Mouse (Mus musculus) urinary bladder, postnatal 14 days (tissue): ENCODE results near the gene Krt79.

Experiments used
- DNase-seq: peaks from one replicate; pipeline ENCODE4 v3.0.0; 2021; ENCODE audit warnings: low spot score

Gene Krt79

GRCm38 (mm10) chr15:101940274-101940829 lies at the start of gene Krt79:
Krt79 (minus strand) TSS chr15:101940324.
- no peak for DNase-seq

DNA sequence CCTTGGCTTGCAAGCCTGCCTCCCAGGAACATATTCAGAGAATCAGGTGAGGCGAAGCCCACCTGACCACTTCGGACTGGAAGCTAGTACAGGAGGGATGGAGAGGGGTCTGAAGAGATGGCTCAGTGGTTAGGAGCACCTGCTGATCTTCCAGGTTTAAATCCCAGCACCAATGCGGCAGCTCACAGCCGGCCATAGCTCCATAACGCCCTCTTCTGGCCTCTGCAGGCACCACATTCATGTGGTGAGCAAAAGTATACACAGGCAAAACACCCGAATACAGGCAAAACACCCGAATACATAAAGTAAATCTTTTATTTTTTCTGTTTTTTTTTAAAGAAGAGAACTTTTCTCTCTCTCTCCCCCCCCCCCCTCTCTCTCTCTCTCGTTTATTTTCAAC lies 48.6 kb upstream of the Krt79 start:
- no peak for DNase-seq

GRCm38 (mm10) chr15:101988119-101988518 lies 48.0 kb upstream of the Krt79 start:
- peak; percentile 87 for DNase-seq

DNA sequence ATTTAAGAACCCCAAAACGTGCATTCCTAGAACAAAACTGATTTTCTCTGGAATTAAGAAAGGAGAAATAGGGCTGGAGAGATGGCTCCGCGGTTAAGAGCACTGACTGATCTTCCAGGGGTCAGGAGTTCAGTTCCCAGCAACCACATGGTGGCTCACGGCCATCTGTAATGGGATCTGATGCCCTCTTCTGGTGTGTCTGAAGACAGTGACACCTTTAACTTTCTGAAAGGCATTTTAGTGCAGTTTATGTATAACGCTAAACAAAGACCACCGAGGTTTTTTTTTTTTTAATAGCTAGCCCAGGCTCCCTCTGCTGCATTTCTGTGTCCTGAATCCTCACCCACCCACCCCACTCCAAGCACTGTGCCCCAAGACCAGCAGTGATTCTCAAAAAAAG lies 44.6 kb upstream of the Krt79 start:
- no peak for DNase-seq

- peak; percentile 94 for DNase-seq
Observed at GRCm38 (mm10) chr15:101983949-101984601, 44.0 kb upstream of the Krt79 start.

DNA sequence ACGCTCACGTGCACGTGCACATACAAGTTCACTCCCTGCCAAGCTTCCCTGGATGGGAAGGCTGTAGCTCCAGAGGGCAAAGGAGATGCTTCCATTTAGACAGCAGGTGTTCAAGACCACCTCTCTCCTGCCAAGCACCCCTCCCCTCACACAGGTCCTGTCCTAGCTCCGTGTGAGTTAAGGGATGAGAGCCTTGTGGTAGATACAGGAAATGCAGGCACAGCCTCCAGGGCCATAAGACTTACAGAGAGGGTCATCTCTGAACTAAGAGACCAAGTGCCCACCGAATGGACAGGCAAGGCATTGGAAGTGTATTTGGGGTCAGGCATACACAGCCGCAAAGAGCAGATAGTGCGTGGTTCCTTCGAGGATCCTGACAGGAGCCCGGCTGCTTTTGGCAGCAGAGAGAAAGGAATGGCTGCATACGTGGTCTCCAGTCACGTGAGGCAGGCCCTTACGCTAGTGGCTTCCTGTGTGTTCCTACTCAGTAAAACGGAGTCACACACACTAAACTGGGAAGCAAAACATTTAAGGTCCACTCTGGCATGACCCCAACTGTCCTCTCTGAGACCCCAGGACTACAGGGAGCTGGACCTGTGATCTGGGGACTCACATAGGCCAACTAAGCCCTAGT lies 43.3 kb upstream of the Krt79 start:
- DNase-seq = no peak

DNA sequence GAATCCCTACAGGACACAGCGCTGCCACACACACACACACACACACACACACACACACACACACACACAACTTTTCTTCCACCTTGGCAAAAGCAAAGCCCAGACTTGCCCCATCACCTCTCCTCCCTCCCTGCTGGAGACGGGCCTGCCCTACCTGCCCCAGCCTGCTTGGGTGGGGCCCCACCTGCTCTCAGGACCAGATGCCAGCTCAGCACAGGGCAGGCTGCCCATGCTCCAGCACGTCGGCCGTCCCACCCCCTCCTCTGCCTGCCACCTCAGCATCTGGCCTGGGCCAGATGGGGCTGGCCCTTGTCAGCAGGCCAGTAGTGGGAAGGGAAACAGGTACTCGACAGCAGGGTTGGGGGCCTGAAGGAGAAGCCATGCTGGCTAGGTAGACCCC lies 40.7 kb upstream of the Krt79 start:
- peak; percentile 91 for DNase-seq

DNA sequence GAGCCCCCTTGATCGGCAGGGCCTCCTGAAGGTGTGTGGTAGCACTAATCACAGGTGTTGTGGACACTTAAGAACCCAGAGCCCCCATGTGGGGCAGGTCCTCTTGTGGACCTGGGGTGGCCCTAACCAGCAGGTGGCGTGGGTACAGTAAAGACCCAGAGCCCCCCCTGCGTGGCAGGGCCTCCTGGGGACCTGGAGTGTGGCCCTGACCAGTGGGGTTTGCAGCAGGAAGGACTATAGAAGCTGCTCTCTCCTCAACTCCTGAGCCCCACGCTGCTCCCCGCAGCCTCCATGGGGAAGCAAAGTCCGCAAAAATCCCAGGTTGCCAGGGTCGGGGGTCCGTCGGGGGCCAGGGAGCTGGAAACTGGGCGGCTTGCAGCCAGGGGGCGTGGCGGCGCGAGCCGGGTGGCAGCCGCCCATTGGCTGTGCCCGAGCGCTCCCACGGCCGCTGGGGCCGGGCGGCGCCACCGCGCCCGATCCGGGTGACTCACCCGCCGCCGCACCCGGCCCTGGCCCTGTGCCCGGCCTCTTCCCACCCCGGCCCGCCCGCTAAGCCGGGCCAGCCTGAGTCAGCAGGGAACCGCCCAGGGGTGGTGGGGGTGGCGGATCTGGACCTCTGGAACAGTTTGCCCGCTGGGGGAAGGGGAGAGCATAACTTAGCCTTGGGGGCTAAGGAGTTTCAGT lies 37.1 kb upstream of the Krt79 start:
- peak; percentile 97 for DNase-seq

GRCm38 (mm10) chr15:101976641-101977040 lies 36.5 kb upstream of the Krt79 start:
- no peak for DNase-seq

DNA sequence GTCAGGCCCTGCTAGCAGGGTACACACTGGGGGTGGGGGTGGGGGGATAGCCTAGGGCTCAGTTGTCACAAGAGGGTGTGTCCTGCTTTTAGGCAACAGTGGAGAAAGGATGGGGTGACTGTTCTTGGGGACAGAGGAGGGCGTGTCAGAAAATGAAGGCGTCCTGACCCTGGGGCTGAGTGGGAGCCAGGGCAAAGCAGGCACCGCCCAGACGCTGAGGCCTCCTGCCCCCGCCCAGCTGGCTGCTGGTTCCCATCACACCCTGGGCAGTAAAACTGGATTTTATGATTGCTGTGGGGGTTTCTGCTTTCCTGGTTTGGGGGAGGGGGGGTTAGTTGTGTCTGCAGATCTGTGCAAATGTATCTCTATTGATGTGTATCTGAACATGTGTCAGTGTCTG lies 35.9 kb upstream of the Krt79 start:
- peak; percentile 87 for DNase-seq

- DNase-seq = no peak
Observed at GRCm38 (mm10) chr15:101974083-101974845, 34.1 kb upstream of the Krt79 start.

DNA sequence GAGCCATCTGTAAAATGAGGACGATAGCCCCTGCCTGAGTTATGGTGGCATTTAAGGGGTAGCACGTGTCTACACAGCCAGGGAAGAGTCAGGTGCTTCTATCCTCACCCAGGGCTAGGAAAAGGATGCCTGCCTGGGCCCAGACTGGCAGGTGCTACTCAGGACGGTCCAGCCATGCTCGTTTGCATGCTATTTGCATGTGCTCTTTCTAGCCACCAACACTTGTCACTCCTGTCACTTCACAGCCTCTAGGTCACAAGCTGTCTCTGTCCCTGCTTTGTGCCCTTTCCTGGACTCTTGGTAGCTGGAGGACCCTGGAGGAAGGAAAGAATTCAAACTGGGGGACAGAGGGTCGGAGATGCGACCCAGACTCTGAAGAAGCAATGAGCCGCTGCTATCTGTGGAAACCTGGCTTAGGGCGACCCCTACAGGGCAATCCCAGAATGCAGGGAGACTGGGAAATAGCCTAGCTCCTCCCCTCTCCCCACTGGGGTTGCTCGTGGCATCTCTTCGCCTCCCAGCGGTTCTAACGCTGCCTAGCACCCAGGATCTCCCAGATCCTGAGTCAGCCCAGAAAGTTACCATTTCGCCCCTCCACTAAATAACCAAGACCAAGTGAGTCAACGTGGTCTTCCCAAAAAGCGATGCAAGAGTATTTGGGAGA lies 33.4 kb upstream of the Krt79 start:
- DNase-seq = peak; percentile 97

GRCm38 (mm10) chr15:101970536-101970935 lies 30.4 kb upstream of the Krt79 start:
- DNase-seq = peak; percentile 66

GRCm38 (mm10) chr15:101966808-101967207 lies 26.7 kb upstream of the Krt79 start:
- DNase-seq = peak; percentile 86

- DNase-seq = no peak
Observed at GRCm38 (mm10) chr15:101958891-101959290, 18.8 kb upstream of the Krt79 start.

GRCm38 (mm10) chr15:101954187-101954586 lies 14.1 kb upstream of the Krt79 start, which contains the start of gene Krt78:
Krt78 (minus strand) TSS chr15:101954287.
- DNase-seq = no peak

DNA sequence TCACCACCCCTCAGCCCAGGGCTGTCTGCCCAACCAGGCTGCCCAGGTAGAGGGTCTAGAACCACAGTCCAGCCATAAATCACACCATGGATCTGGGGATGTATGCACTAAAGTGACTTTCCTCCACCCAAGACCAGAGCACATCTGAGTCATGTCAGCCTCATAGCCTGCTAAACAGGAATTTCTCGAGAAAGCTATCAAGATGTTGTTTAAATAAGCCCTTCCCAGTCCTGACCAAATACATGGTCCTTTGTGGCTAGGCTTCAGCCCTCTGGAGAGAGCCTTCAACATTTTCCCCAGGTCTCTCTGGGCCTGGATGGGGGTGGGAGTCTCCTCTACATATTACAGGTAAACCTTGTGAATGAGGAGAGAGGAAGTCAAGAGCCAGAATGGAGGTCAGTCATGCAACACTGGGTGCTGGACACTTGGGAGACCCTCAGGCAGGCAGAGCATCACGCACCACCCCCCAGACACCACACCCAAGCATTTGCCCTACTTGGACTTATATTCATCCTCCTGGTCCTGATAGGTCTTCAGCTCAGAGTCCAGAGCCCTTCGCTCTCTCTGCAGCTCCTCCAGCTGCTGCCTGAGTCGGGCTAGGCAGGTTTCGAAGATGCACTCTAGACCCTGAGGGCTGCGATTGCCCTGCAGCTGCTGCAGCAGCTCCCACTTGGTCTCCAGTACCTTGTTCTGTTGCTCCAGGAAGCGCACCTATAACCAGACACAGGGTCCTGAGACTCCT lies 12.8 kb upstream of the Krt79 start:
- DNase-seq = peak; percentile 40

DNA sequence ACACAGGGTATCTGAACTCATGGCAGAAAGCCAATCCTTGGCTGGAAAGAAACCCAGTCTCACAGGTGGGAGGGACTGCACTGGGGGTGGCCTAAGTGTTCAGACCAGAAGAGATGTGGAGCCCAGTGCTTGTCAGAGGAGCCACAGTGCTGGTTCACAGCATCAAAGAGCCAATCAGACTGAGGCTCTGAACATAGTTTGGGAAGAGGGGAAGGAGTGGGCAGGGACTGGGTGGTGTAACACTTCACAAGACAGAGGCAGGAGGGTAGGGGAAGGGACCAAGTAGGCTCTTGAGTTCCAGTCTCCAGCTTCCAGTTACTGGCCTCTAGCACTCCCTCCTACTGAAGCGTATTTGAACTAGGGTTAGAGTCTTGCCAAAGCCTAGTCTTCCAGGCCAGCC lies 5.3 kb upstream of the Krt79 start:
- no peak for DNase-seq

DNA sequence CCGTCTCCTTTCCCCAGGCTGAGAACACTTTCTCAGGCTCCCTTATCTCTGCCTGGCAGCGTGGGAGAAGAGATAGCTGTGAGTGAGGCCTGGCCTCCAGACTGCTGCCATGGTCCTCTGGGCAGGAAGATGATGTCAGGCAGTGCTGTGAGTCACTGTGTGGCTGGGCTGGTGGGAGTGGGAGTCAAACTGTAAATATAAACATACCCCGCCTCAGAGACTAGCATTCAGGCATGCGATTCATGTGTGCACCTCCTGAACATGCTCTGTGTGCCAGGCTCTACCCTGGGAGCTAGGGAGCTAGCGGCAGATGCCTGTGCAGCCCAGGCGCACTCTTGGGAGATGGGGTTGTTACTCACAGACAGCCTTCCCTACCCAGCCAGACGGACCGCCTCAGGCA lies 1.8 kb upstream of the Krt79 start:
- DNase-seq = peak; percentile 45

DNA sequence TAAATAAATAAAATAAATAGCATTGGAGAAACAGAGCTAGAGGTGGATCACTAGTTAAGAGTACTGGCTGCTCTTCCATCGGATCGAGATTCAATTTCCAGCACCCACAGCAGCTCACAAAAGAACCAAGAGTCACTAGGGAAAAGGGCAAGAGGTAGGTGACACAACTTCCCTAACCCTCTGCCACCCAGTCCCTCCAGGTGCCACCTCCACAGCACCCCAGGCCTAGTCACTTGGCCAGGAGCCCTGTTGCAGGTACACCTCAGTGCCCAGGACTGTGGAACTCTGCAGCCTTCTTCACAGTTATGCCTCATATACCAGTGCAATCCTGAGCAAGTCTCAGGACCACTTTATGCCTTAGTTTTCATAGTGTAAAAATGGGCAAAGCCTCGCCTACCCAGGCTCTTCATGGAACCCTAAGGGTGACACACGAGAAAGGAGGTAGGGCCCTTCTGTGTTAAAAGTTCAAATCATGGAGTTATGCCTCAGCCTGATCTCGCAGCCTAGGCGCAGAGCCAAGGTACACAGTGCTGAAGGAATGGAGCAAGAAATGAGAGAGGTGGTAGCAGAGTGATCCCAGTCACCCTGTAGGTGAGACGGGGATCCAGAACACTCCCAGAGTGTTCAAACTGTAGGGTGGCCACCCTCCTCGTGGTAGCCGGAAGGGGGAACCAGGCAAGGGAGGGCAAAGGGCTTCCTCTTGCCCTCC lies 1.4 kb downstream of the Krt79 start:
- peak; percentile 71 for DNase-seq
